In genomic region chr11:96906431-96907161, GRCm38 (mm10) we compare ENCODE assay signal across 9 mouse cellular contexts. TPM values are rescaled to one million over a fixed set of nuclear protein-coding genes. Genes with fewer than 3 reads are reported as not detected.
DNase-seq lines count a peak whose midpoint lies in the region; ATAC-seq and TF ChIP-seq lines count a peak whose summit lies in the region.
"Had no signal": no experiment of that assay in that cellular context is flagged by ENCODE, and none has a peak within 500 bp of the region (broad histone marks: within the 10 kb centered on the region; RNA-seq: fewer than 3 reads in every experiment).

No protein-coding gene starts in this region.

- H3K4me2 ChIP-seq in forebrain, postnatal 0 days (ENCODE audit: low read depth) = no peak overlapping the region
- H3K4me2 ChIP-seq in heart, embryonic 14.5 days (ENCODE audit: low read length) = peak overlapping the region; percentile 11; the same call in 1 of the 2 replicates
- H3K4me2 ChIP-seq in limb, embryonic 13.5 days (replicated peaks) = no peak overlapping the region
- H3K4me2 ChIP-seq: liver, embryonic 13.5 days had no signal

- no peaks in the 10 kb centered on the region for H3K9me3 ChIP-seq in forebrain, embryonic 10.5 days
- H3K9me3 ChIP-seq in forebrain, postnatal 0 days (ENCODE audit: low read length) = no peaks in the 10 kb centered on the region
- H3K9me3 ChIP-seq in heart, embryonic 14.5 days (ENCODE audit: control insufficient read depth, low read length) = no peaks in the 10 kb centered on the region
- H3K9me3 ChIP-seq in limb, embryonic 13.5 days = no peaks in the 10 kb centered on the region
- H3K9me3 ChIP-seq: liver, embryonic 13.5 days had no signal

- H3K27ac ChIP-seq in forebrain, embryonic 10.5 days = peak overlapping the region; percentile 86
- H3K27ac ChIP-seq in forebrain, postnatal 0 days (ENCODE audit: low read depth, low read length) = no peak overlapping the region
- H3K27ac ChIP-seq in heart, embryonic 14.5 days (replicated peaks in 1 of 2; ENCODE audit: control insufficient read depth in 1 of 2, insufficient read depth in 1 of 2, low read depth in 2 of 2, low read length in 2 of 2) = peak overlapping the region in 1 of 2 experiments; percentile 0; a peak in 2 of 4 replicates
- no peak overlapping the region; the same call in 1 of the 2 replicates for H3K27ac ChIP-seq in limb, embryonic 13.5 days
- H3K27ac ChIP-seq: liver, embryonic 13.5 days had no signal

- 80% methylated on average over 15 of the region's 15 CpGs for WGBS in forebrain, embryonic 10.5 days
- 60% methylated on average over 15 of the region's 15 CpGs for WGBS in forebrain, postnatal 0 days
- WGBS in heart, embryonic 14.5 days = 11% methylated on average over 15 of the region's 15 CpGs
- WGBS in limb, embryonic 13.5 days = 48% methylated on average over 15 of the region's 15 CpGs

- no peak overlapping the region for H3K9ac ChIP-seq in forebrain, postnatal 0 days
- no peak overlapping the region for H3K9ac ChIP-seq in heart, embryonic 14.5 days (ENCODE audit: low read length)
- H3K9ac ChIP-seq in limb, embryonic 13.5 days = no peak overlapping the region; the same call in 1 of the 2 replicates
- H3K9ac ChIP-seq: liver, embryonic 13.5 days had no signal

- no peak for ATAC-seq in forebrain, postnatal 0 days
- ATAC-seq in heart, embryonic 14.5 days (ENCODE audit: insufficient number of reproducible peaks, insufficient read depth, low FRiP score, low read depth) = no peak
- ATAC-seq in limb, embryonic 13.5 days (ENCODE audit: low FRiP score, low read depth) = peak; percentile 33; the same call in 1 of the 2 replicates

- H3K4me1 ChIP-seq in forebrain, embryonic 10.5 days = peaks cover 87% of the 10 kb centered on the region
- no peaks in the 10 kb centered on the region for H3K4me1 ChIP-seq in forebrain, postnatal 0 days (ENCODE audit: insufficient read depth)
- H3K4me1 ChIP-seq in heart, embryonic 14.5 days (ENCODE audit: control insufficient read depth in 2 of 2, insufficient read depth in 2 of 2, low read length in 2 of 2) = peaks cover 21 to 28% of the 10 kb centered on the region in 2 experiments
- peaks cover 21% of the 10 kb centered on the region for H3K4me1 ChIP-seq in limb, embryonic 13.5 days

- TF ChIP-seq CTCF in forebrain, postnatal 0 days (IDR thresholded peaks at IDR 0.05; ENCODE audit: low read depth) = no peak

- H3K4me3 ChIP-seq in forebrain, embryonic 10.5 days = no peak overlapping the region
- H3K4me3 ChIP-seq in forebrain, postnatal 0 days (ENCODE audit: low read depth, low read length) = no peak overlapping the region
- H3K4me3 ChIP-seq in heart, embryonic 14.5 days (ENCODE audit: control insufficient read depth in 1 of 2, insufficient read depth in 1 of 2, low read depth in 1 of 2, low read length in 2 of 2) = no peak overlapping the region
- H3K4me3 ChIP-seq in limb, embryonic 13.5 days = no peak overlapping the region
- H3K4me3 ChIP-seq: liver, embryonic 13.5 days had no signal

- H3K27me3 ChIP-seq in forebrain, embryonic 10.5 days (ENCODE audit: poor library complexity, severe bottlenecking) = no peaks in the 10 kb centered on the region
- no peaks in the 10 kb centered on the region for H3K27me3 ChIP-seq in forebrain, postnatal 0 days (ENCODE audit: insufficient read depth, low read length)
- H3K27me3 ChIP-seq in heart, embryonic 14.5 days (ENCODE audit: control insufficient read depth, insufficient read depth, low read length) = no peaks in the 10 kb centered on the region
- 0 out of 2 replicates have a peak, but pooled peaks cover 5% of the 10 kb centered on the region for H3K27me3 ChIP-seq in limb, embryonic 13.5 days

- no peak for DNase-seq in forebrain, embryonic 10.5 days (ENCODE audit: extremely low spot score, low spot score)
- no peak for DNase-seq in forebrain, postnatal 0 days
- DNase-seq in brain, adult 2 months (ENCODE audit: low read depth, low spot score) = peak; percentile 21
- DNase-seq in right cerebral cortex, postnatal 4 days = no peak
- DNase-seq in c-Kit-positive CD71-positive TER-119-positive erythroid progenitor cells, embryonic 14.5 days (ENCODE audit: low spot score) = no peak
- no peak for DNase-seq in ovary, postnatal 14 days (ENCODE audit: low spot score)
- DNase-seq: liver, embryonic 13.5 days had no signal

- peaks cover 59% of the 10 kb centered on the region for H3K36me3 ChIP-seq in forebrain, embryonic 10.5 days (replicated peaks)
- H3K36me3 ChIP-seq in forebrain, postnatal 0 days (ENCODE audit: insufficient read depth) = peaks cover 34% of the 10 kb centered on the region; the same call in 1 of the 2 replicates
- peaks cover 35% of the 10 kb centered on the region for H3K36me3 ChIP-seq in heart, embryonic 14.5 days (ENCODE audit: control insufficient read depth, insufficient read depth, low read length)
- peaks cover 47% of the 10 kb centered on the region for H3K36me3 ChIP-seq in limb, embryonic 13.5 days

RNA-seq across cellular contexts. Expression of gene Cdk5rap3, which starts 9.7 kb away (rescaled TPM):
- polyA plus RNA-seq in forebrain, embryonic 10.5 days (2016; fragmentation: Nextera tagmentation; extraction: Ambion mirVana) = 107 and 111 TPM in 2 replicates
- total RNA-seq in forebrain, postnatal 0 days (2014; rRNA removed) = 54.9 and 57.7 TPM in 2 replicates
- polyA plus RNA-seq in forebrain, postnatal 0 days (2015; fragmentation: Nextera tagmentation; extraction: Ambion mirVana) = 86.4 and 88.8 TPM in 2 replicates
- 44.7 and 50.9 TPM in 2 replicates for polyA plus RNA-seq in heart, embryonic 14.5 days (2014; fragmentation: Nextera tagmentation; extraction: Ambion mirVana)
- 87.0 and 92.3 TPM in 2 replicates for polyA plus RNA-seq in limb, embryonic 13.5 days (2015; fragmentation: Nextera tagmentation; extraction: Ambion mirVana)

RNA-seq across cellular contexts. Expression of gene Prr15l, which starts 21.3 kb away (rescaled TPM):
- 0.36 and 0.40 TPM in 2 replicates for polyA plus RNA-seq in forebrain, embryonic 10.5 days (2016; fragmentation: Nextera tagmentation; extraction: Ambion mirVana)
- not detected in 2 replicates for total RNA-seq in forebrain, postnatal 0 days (2014; rRNA removed)
- polyA plus RNA-seq in forebrain, postnatal 0 days (2015; fragmentation: Nextera tagmentation; extraction: Ambion mirVana) = 0.11 TPM in 1 of 2 replicates, not detected in the other
- polyA plus RNA-seq in heart, embryonic 14.5 days (2014; fragmentation: Nextera tagmentation; extraction: Ambion mirVana) = 0.53 and 0.54 TPM in 2 replicates
- polyA plus RNA-seq in limb, embryonic 13.5 days (2015; fragmentation: Nextera tagmentation; extraction: Ambion mirVana) = 0.60 and 0.97 TPM in 2 replicates

RNA-seq across cellular contexts. Expression of gene Pnpo, which starts 37.2 kb away (rescaled TPM):
- 36.8 and 40.7 TPM in 2 replicates for polyA plus RNA-seq in forebrain, embryonic 10.5 days (2016; fragmentation: Nextera tagmentation; extraction: Ambion mirVana)
- 26.2 and 30.3 TPM in 2 replicates for total RNA-seq in forebrain, postnatal 0 days (2014; rRNA removed)
- 28.1 and 33.1 TPM in 2 replicates for polyA plus RNA-seq in forebrain, postnatal 0 days (2015; fragmentation: Nextera tagmentation; extraction: Ambion mirVana)
- polyA plus RNA-seq in heart, embryonic 14.5 days (2014; fragmentation: Nextera tagmentation; extraction: Ambion mirVana) = 32.3 and 47.6 TPM in 2 replicates
- 21.2 and 25.0 TPM in 2 replicates for polyA plus RNA-seq in limb, embryonic 13.5 days (2015; fragmentation: Nextera tagmentation; extraction: Ambion mirVana)

RNA-seq across cellular contexts. Expression of gene Copz2, which starts 56.9 kb away (rescaled TPM):
- 25.1 and 25.6 TPM in 2 replicates for polyA plus RNA-seq in forebrain, embryonic 10.5 days (2016; fragmentation: Nextera tagmentation; extraction: Ambion mirVana)
- 5.8 and 7.1 TPM in 2 replicates for total RNA-seq in forebrain, postnatal 0 days (2014; rRNA removed)
- 14.8 and 14.9 TPM in 2 replicates for polyA plus RNA-seq in forebrain, postnatal 0 days (2015; fragmentation: Nextera tagmentation; extraction: Ambion mirVana)
- polyA plus RNA-seq in heart, embryonic 14.5 days (2014; fragmentation: Nextera tagmentation; extraction: Ambion mirVana) = 134 and 141 TPM in 2 replicates
- polyA plus RNA-seq in limb, embryonic 13.5 days (2015; fragmentation: Nextera tagmentation; extraction: Ambion mirVana) = 140 and 149 TPM in 2 replicates
